Mouse (Mus musculus) E14TG2a.4 (cell line): ENCODE data around the gene Mpped1.

Source experiments
- CTCF ChIP-seq: conservative IDR thresholded peaks from 2 replicates; pipeline ENCODE4 v1.5.1; 2014; ENCODE audit warnings: low read length
- NANOG ChIP-seq: IDR thresholded peaks from 2 replicates; pipeline ENCODE4 v1.6.1; 2014; ENCODE audit warnings: borderline replicate concordance, low read length, mixed read lengths
- POU5F1 ChIP-seq: IDR thresholded peaks from 2 replicates; pipeline ENCODE4 v1.6.1; 2014; ENCODE audit warnings: low read length, borderline replicate concordance

- TF ChIP-seq CTCF (no peak), NANOG (no peak), POU5F1 (no peak)
Observed at GRCm38 (mm10) chr15:83742018-83742417, 37.2 kb upstream of the Mpped1 start.
